ENCODE assay signal across 8 mouse cellular contexts in the genomic region with DNA sequence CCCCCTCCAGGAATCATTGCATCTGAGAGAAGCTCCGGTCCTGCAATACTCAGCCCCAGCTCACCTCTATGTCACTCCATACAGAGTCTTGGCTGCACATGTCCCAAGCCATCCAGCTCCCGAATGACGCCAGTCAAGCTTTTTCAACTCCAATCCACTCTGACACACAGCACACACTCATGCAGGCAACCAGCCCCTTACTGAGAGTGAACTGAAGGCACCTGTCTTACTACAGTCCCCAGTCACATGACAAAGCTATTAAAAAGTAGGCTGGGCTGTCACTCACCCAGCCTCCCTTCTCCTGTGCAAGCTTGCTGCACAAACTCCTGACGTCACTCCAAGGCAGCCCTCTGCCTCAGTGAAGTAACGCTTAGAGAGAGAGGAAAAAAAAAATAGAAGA. TPM values are rescaled to one million over a fixed set of nuclear protein-coding genes. Genes with fewer than 3 reads are reported as not detected.
DNase-seq lines count a peak whose midpoint lies in the region; ATAC-seq lines count a peak whose summit lies in the region.

No protein-coding gene starts in this region.

- intact Hi-C loops in heart, postnatal 25 days (cut with DNase I): loop anchor here (5.0 kb wide), 1 partner anchor 39 kb away; no protein-coding TSS in a partner anchor

- peak overlapping the region; percentile 62 for H3K4me2 ChIP-seq in forebrain, embryonic 14.5 days (ENCODE audit: low read length)
- peak overlapping the region; percentile 44 for H3K4me2 ChIP-seq in stomach, embryonic 14.5 days (replicated peaks; ENCODE audit: low read depth, low read length)

- H3K9ac ChIP-seq in forebrain, embryonic 14.5 days (ENCODE audit: low read length): peak overlapping the region; percentile 38
- H3K9ac ChIP-seq in stomach, embryonic 14.5 days (replicated peaks; ENCODE audit: low read depth, low read length): 0 out of 2 replicates have a peak overlapping the region, but pooled peaks have one; percentile 19

- H3K27ac ChIP-seq in forebrain, embryonic 14.5 days (ENCODE audit: low read depth, low read length): no peak overlapping the region
- no peak overlapping the region for H3K27ac ChIP-seq in stomach, embryonic 14.5 days (ENCODE audit: low read length)

- H3K9me3 ChIP-seq in forebrain, embryonic 14.5 days (replicated peaks; ENCODE audit: control insufficient read depth, low read length): no peaks in the 10 kb centered on the region
- no peaks in the 10 kb centered on the region for H3K9me3 ChIP-seq in stomach, embryonic 14.5 days (ENCODE audit: control insufficient read depth, low read depth, low read length)

- no peaks in the 10 kb centered on the region for H3K36me3 ChIP-seq in forebrain, embryonic 14.5 days (ENCODE audit: control insufficient read depth, insufficient read depth, low read length)
- no peaks in the 10 kb centered on the region for H3K36me3 ChIP-seq in stomach, embryonic 14.5 days (ENCODE audit: control insufficient read depth, insufficient read depth, low read length)

- peaks cover 9% of the 10 kb centered on the region for H3K4me1 ChIP-seq in forebrain, embryonic 14.5 days (ENCODE audit: control insufficient read depth, insufficient read depth, low read length)
- H3K4me1 ChIP-seq in stomach, embryonic 14.5 days (ENCODE audit: control insufficient read depth, insufficient read depth, low read length): peaks cover 5% of the 10 kb centered on the region

- peak; percentile 38 for ATAC-seq in frontal cortex, adult (ENCODE audit: low TSS enrichment)
- peak; percentile 83 for ATAC-seq in forebrain, embryonic 14.5 days
- peak; percentile 87 for ATAC-seq in stomach, embryonic 14.5 days (ENCODE audit: insufficient number of reproducible peaks, insufficient read depth, low FRiP score, low read depth)

- WGBS in forebrain, embryonic 14.5 days: 1% methylated on average over 5 of the region's 5 CpGs
- 2% methylated on average over 5 of the region's 5 CpGs for WGBS in stomach, embryonic 14.5 days

- no peaks in the 10 kb centered on the region for H3K27me3 ChIP-seq in forebrain, embryonic 14.5 days (replicated peaks; ENCODE audit: control insufficient read depth, insufficient read depth, low read length)
- H3K27me3 ChIP-seq in stomach, embryonic 14.5 days (ENCODE audit: control insufficient read depth, insufficient read depth, low read length): no peaks in the 10 kb centered on the region

- peak overlapping the region; percentile 44 for H3K4me3 ChIP-seq in forebrain, embryonic 14.5 days (ENCODE audit: low read depth, low read length)
- H3K4me3 ChIP-seq in stomach, embryonic 14.5 days (ENCODE audit: low read depth, low read length): peak overlapping the region; percentile 44

- DNase-seq in frontal cortex, postnatal 25 days (ENCODE audit: low spot score in 2 of 2): no peak
- peak; percentile 20 to 30 for DNase-seq in adrenal gland, postnatal 36 days
- DNase-seq in forebrain, embryonic 14.5 days (ENCODE audit: low spot score): peak; percentile 74
- DNase-seq in heart, postnatal 25 days (ENCODE audit: low spot score): peak; percentile 29
- peak; percentile 45 to 71 for DNase-seq in kidney, postnatal 4 days
- peak; percentile 64 for DNase-seq in lung, postnatal 36 days

RNA-seq across cellular contexts. Expression of a gene that starts 13.9 kb away (rescaled TPM):
- 1 to 10 TPM; 7.6 to 8.3 TPM for total RNA-seq in adrenal gland, postnatal 36 days (2021)
- 5.4 and 7.2 TPM in 2 replicates for polyA plus RNA-seq in forebrain, embryonic 14.5 days (2014; fragmentation: Nextera tagmentation; extraction: Ambion mirVana)
- total RNA-seq in heart, postnatal 25 days (2021): 100 to 1,000 TPM; 132 to 133 TPM
- polyA plus RNA-seq in stomach, embryonic 14.5 days (2014; fragmentation: Nextera tagmentation; extraction: Ambion mirVana): 5.9 and 6.1 TPM in 2 replicates

Comparison
In these comparisons a context has a peak if more than half of its experiments do, and no peak if none do; other contexts are left out.
1. DNase-seq: peak in adrenal gland, postnatal 36 days (2 of 2), forebrain, embryonic 14.5 days (single experiment), heart, postnatal 25 days (single experiment), kidney, postnatal 4 days (2 of 2) and lung, postnatal 36 days (single experiment); none in frontal cortex, postnatal 25 days (0 of 2).
2. RNA of a gene that starts 13.9 kb away (total RNA-seq): 132 to 133 TPM in heart, postnatal 25 days; 7.6 to 8.3 TPM in adrenal gland, postnatal 36 days; every median in the first group is over 10 times any median in the second.
3. Peak in every context shown above with its lines, with median percentiles within 50 percentile points of each other: ATAC-seq.